Mouse (Mus musculus) gastrocnemius, postnatal 14 days (tissue): Measurements from ENCODE around the gene Tmem268. TPM values are rescaled to one million over a fixed set of nuclear protein-coding genes. Genes with fewer than 3 reads are reported as not detected.

Experiments used
- DNase-seq: peaks from one replicate; pipeline ENCODE4 v3.0.0; 2021; ENCODE audit warnings: mixed read lengths
- intact Hi-C: fragments of 180-260 bp; cut with DNase I; formaldehyde crosslinking; loops from one replicate; pipeline ENCODE4 v1.15.1; 2025; ENCODE audit warnings: low total_unique reads
- total RNA-seq, 2 experiments: library from RNA; stranded (reverse); gene quantifications; 2 replicates each; pipeline ENCODE4 v1.2.3; 2021

Tmem268 gene
- total RNA-seq, 2 experiments from 2014 or later: 8.7 to 10.6 TPM

- no peak for DNase-seq
- intact Hi-C loops: no loop called here
These were observed 32.0 kb downstream of the Tmem268 start for GRCm38 (mm10) chr4:63590538-63590937.

GRCm38 (mm10) chr4:63594459-63595110 is 36.0 kb downstream of the Tmem268 start:
- DNase-seq: peak; percentile 27
- intact Hi-C loops: no loop called here

- no peak for DNase-seq
- intact Hi-C loops: no loop called here
These were observed 36.7 kb downstream of the Tmem268 start for GRCm38 (mm10) chr4:63595259-63595658.

- intact Hi-C loops: no loop called here
- no peak for DNase-seq
These were observed 37.4 kb downstream of the Tmem268 start for GRCm38 (mm10) chr4:63596010-63596409.

- no peak for DNase-seq
- intact Hi-C loops: no loop called here
These were observed 42.2 kb downstream of the Tmem268 start for GRCm38 (mm10) chr4:63600786-63601185.

GRCm38 (mm10) chr4:63601263-63601662 is 42.7 kb downstream of the Tmem268 start:
- DNase-seq: no peak
- intact Hi-C loops: no loop called here

GRCm38 (mm10) chr4:63604945-63605344 is 46.4 kb downstream of the Tmem268 start, which contains the start of gene Gm11213:
Gene Gm11213 (minus strand): TSS chr4:63605261.
- intact Hi-C loops: no loop called here
- no peak for DNase-seq

GRCm38 (mm10) chr4:63605545-63605944 is 47.0 kb downstream of the Tmem268 start:
- intact Hi-C loops: no loop called here
- DNase-seq: no peak

- intact Hi-C loops: no loop called here
- DNase-seq: no peak
These were observed 47.4 kb downstream of the Tmem268 start for GRCm38 (mm10) chr4:63605968-63606367.

- DNase-seq: no peak
- intact Hi-C loops: no loop called here
These were observed 49.8 kb downstream of the Tmem268 start for GRCm38 (mm10) chr4:63608391-63608790.

GRCm38 (mm10) chr4:63621861-63622260 is 63.3 kb downstream of the Tmem268 start:
- intact Hi-C loops: no loop called here
- no peak for DNase-seq

GRCm38 (mm10) chr4:63622378-63622835 is 63.8 kb downstream of the Tmem268 start, which contains the start of gene Tex48:
Gene Tex48 (minus strand): TSS chr4:63622428.
- intact Hi-C loops: no loop called here
- DNase-seq: no peak

GRCm38 (mm10) chr4:63625563-63626080 is 67.0 kb downstream of the Tmem268 start:
- no peak for DNase-seq
- intact Hi-C loops: no loop called here

GRCm38 (mm10) chr4:63627111-63627510 is 68.5 kb downstream of the Tmem268 start:
- no peak for DNase-seq
- intact Hi-C loops: no loop called here

- intact Hi-C loops: no loop called here
- DNase-seq: no peak
These were observed 74.6 kb downstream of the Tmem268 start for GRCm38 (mm10) chr4:63633181-63633580.

Other genes with a start within 250 kb of the Tmem268 start
- not detected for gene Orm1, start 214.2 kb upstream of the Tmem268 start, total RNA-seq
- not detected for gene Orm3, start 202.6 kb upstream of the Tmem268 start, total RNA-seq
- not detected for gene Orm2, start 196.3 kb upstream of the Tmem268 start, total RNA-seq
- gene Akna, start 155.4 kb upstream of the Tmem268 start, total RNA-seq: 1 to 10 TPM; 2.1 to 2.4 TPM
- gene Whrn, start 62.8 kb upstream of the Tmem268 start, total RNA-seq: 1 to 10 TPM; 1.7 to 2.0 TPM
- 100 to 1,000 TPM; 260 to 261 TPM for gene Atp6v1g1, start 14.0 kb upstream of the Tmem268 start, total RNA-seq
- gene Gm11213, start 46.5 kb downstream of the Tmem268 start, total RNA-seq: not detected
- not detected for gene Tex48, start 63.6 kb downstream of the Tmem268 start, total RNA-seq
- gene Gm11214, start 104.6 kb downstream of the Tmem268 start, total RNA-seq: not detected
- under 1 TPM in 1 of 2 experiments, not detected in 1; 0.11 TPM for gene Tnfsf15, start 186.3 kb downstream of the Tmem268 start, total RNA-seq